Mouse (Mus musculus) MEL (cell line): ENCODE measurements around the gene Cdkn2a. TPM values are rescaled to one million over a fixed set of nuclear protein-coding genes. Genes with fewer than 3 reads are reported as not detected.

Source experiments
- DNase-seq: peaks from one replicate; pipeline ENCODE4 v3.0.0; 2011; ENCODE audit warnings: low read depth, low spot score
- H3K27ac ChIP-seq: 2 replicates; pipeline ENCODE4 v1.5.1; 2012; ENCODE audit warnings: low read depth, mild to moderate bottlenecking, control low read depth, low read length, moderate library complexity; ENCODE audit not compliant: control insufficient read depth
- H3K27me3 ChIP-seq, 2 experiments: fragments of 150-350 bp in 1 of 2; sonication (generic) in 1 of 2; 2 replicates each; pipeline ENCODE4 v1.6.1; 2012; ENCODE audit warnings: low read length in 2 of 2, mild to moderate bottlenecking in 2 of 2, improper control_type of control experiment in 1 of 2, moderate library complexity in 1 of 2; ENCODE audit not compliant: insufficient read depth in 2 of 2, control insufficient read depth in 1 of 2
- H3K36me3 ChIP-seq, 2 experiments: 2 replicates each; pipeline ENCODE4 v1.6.1; 2012 to 2014; ENCODE audit warnings: low read length in 2 of 2, improper control_type of control experiment in 1 of 2, inconsistent platforms in 1 of 2, mild to moderate bottlenecking in 1 of 2; ENCODE audit not compliant: insufficient read depth in 2 of 2, control insufficient read depth in 1 of 2
- H3K4me1 ChIP-seq, 2 experiments: fragments of 150-350 bp in 1 of 2; sonication (generic) in 1 of 2; 2 replicates each; pipeline ENCODE4 v1.6.1; 2012; ENCODE audit warnings: low read length in 2 of 2, improper control_type of control experiment in 1 of 2, mild to moderate bottlenecking in 1 of 2; ENCODE audit not compliant: insufficient read depth in 2 of 2, control insufficient read depth in 1 of 2
- H3K4me3 ChIP-seq, 2 experiments: fragments of 150-350 bp in 1 of 2; sonication (generic) in 1 of 2; 2 replicates each; pipeline ENCODE4 v1.5.1; 2012; ENCODE audit warnings: low read depth in 2 of 2, low read length in 2 of 2, mild to moderate bottlenecking in 2 of 2, moderate library complexity in 2 of 2, control low read depth in 1 of 2, improper control_type of control experiment in 1 of 2; ENCODE audit not compliant: control insufficient read depth in 1 of 2, insufficient read depth in 1 of 2
- H3K79me2 ChIP-seq: 2 replicates; pipeline ENCODE4 v1.6.1; 2012; ENCODE audit warnings: mild to moderate bottlenecking, low read length, moderate library complexity; ENCODE audit not compliant: control insufficient read depth, poor library complexity, insufficient read depth
- H3K9ac ChIP-seq: 2 replicates; pipeline ENCODE4 v1.6.1; 2012; ENCODE audit warnings: low read depth, mild to moderate bottlenecking, control low read depth, low read length, moderate library complexity; ENCODE audit not compliant: control insufficient read depth, poor library complexity, severe bottlenecking
- H3K9me3 ChIP-seq: fragments of 150-350 bp; sonication (generic); replicated peaks from 2 replicates; pipeline ENCODE4 v1.6.1; 2012; ENCODE audit warnings: mild to moderate bottlenecking, low read length, improper control_type of control experiment, moderate library complexity; ENCODE audit not compliant: insufficient read depth
- BHLHE40 ChIP-seq: IDR thresholded peaks from 2 replicates; pipeline ENCODE4 v1.6.1; 2012; ENCODE audit warnings: low read depth, mild to moderate bottlenecking, inconsistent platforms, low read length, improper control_type of control experiment, borderline replicate concordance
- CTCF ChIP-seq, 3 experiments: IDR thresholded peaks in 2 of 3; conservative IDR thresholded peaks in 1 of 3; 2 replicates each; pipeline ENCODE4 v1.5.1; 2011 to 2012; ENCODE audit warnings: low read length in 3 of 3, low read depth in 2 of 3, mild to moderate bottlenecking in 2 of 3, improper control_type of control experiment in 1 of 3, inconsistent platforms in 1 of 3, mixed read lengths in 1 of 3, moderate library complexity in 1 of 3; ENCODE audit not compliant: control insufficient read depth in 1 of 3, insufficient read depth in 1 of 3, poor library complexity in 1 of 3, severe bottlenecking in 1 of 3
- E2F4 ChIP-seq: IDR thresholded peaks from 2 replicates; pipeline ENCODE4 v1.6.1; 2011; ENCODE audit warnings: low read depth, low read length, improper control_type of control experiment, borderline replicate concordance
- ETS1 ChIP-seq: IDR thresholded peaks from 2 replicates; pipeline ENCODE4 v1.6.1; 2012; ENCODE audit warnings: low read depth, mild to moderate bottlenecking, inconsistent platforms, low read length, improper control_type of control experiment, moderate library complexity
- GABPA ChIP-seq: IDR thresholded peaks from 2 replicates; pipeline ENCODE4 v1.6.1; 2012; ENCODE audit warnings: low read depth, mild to moderate bottlenecking, inconsistent platforms, low read length, improper control_type of control experiment, moderate library complexity
- GATA1 ChIP-seq: IDR thresholded peaks from 2 replicates; pipeline ENCODE4 v1.6.1; 2011; ENCODE audit warnings: low read depth, low read length, improper control_type of control experiment
- JUND ChIP-seq: IDR thresholded peaks from 2 replicates; pipeline ENCODE4 v1.6.1; 2011; ENCODE audit warnings: low read depth, mild to moderate bottlenecking, improper control_type of control experiment, low read length
- MAFK ChIP-seq: IDR thresholded peaks from 2 replicates; pipeline ENCODE4 v1.6.1; 2011; ENCODE audit warnings: low read depth, mild to moderate bottlenecking, low read length, improper control_type of control experiment, borderline replicate concordance
- MAX ChIP-seq: IDR thresholded peaks from 2 replicates; pipeline ENCODE4 v1.6.1; 2011; ENCODE audit warnings: low read length, improper control_type of control experiment
- MAZ ChIP-seq: IDR thresholded peaks from 2 replicates; pipeline ENCODE4 v1.6.1; 2012; ENCODE audit warnings: low read depth, mild to moderate bottlenecking, inconsistent platforms, low read length, improper control_type of control experiment
- MXI1 ChIP-seq: IDR thresholded peaks from 2 replicates; pipeline ENCODE4 v1.6.1; 2011; ENCODE audit warnings: mild to moderate bottlenecking, low read depth, low read length, improper control_type of control experiment
- NELFE ChIP-seq: IDR thresholded peaks from 2 replicates; pipeline ENCODE4 v1.6.1; 2011; ENCODE audit warnings: low read depth, low read length, improper control_type of control experiment
- NRF1 ChIP-seq: IDR thresholded peaks from 2 replicates; pipeline ENCODE4 v1.6.1; 2014; ENCODE audit warnings: low read depth, mild to moderate bottlenecking, inconsistent platforms, low read length, improper control_type of control experiment, moderate library complexity; ENCODE audit not compliant: poor library complexity, insufficient read depth, severe bottlenecking
- POLR2AphosphoS2 ChIP-seq: IDR thresholded peaks from 2 replicates; pipeline ENCODE4 v1.6.1; 2011; ENCODE audit warnings: low read length, improper control_type of control experiment
- RAD21 ChIP-seq: IDR thresholded peaks from 2 replicates; pipeline ENCODE4 v1.6.1; 2011; ENCODE audit warnings: mild to moderate bottlenecking, low read depth, low read length, improper control_type of control experiment
- RCOR1 ChIP-seq: IDR thresholded peaks from 2 replicates; pipeline ENCODE4 v1.6.1; 2012; ENCODE audit warnings: low read depth, mild to moderate bottlenecking, inconsistent platforms, low read length, improper control_type of control experiment
- SIN3A ChIP-seq: IDR thresholded peaks from 2 replicates; pipeline ENCODE4 v1.6.1; 2012; ENCODE audit warnings: low read length, improper control_type of control experiment, inconsistent platforms
- SMC3 ChIP-seq: IDR thresholded peaks from 2 replicates; pipeline ENCODE4 v1.6.1; 2011; ENCODE audit warnings: low read depth, low read length, improper control_type of control experiment
- TBP ChIP-seq: IDR thresholded peaks from 2 replicates; pipeline ENCODE4 v1.8.0; 2011; ENCODE audit warnings: low read depth, low read length, improper control_type of control experiment
- UBTF ChIP-seq: IDR thresholded peaks from 2 replicates; pipeline ENCODE4 v1.6.1; 2012; ENCODE audit warnings: low read depth, mild to moderate bottlenecking, inconsistent platforms, low read length, improper control_type of control experiment, moderate library complexity, borderline replicate concordance; ENCODE audit not compliant: insufficient read depth
- USF1 ChIP-seq: IDR thresholded peaks from 2 replicates; pipeline ENCODE4 v1.6.1; 2014; ENCODE audit warnings: low read depth, mild to moderate bottlenecking, inconsistent platforms, low read length, improper control_type of control experiment, moderate library complexity
- USF2 ChIP-seq, 2 experiments: IDR thresholded peaks; 2 replicates each; pipeline ENCODE4 v1.6.1; 2011 to 2012; ENCODE audit warnings: improper control_type of control experiment in 2 of 2, low read length in 2 of 2, borderline replicate concordance in 1 of 2, inconsistent platforms in 1 of 2, low read depth in 1 of 2, mild to moderate bottlenecking in 1 of 2; ENCODE audit not compliant: insufficient read depth in 1 of 2
- ZKSCAN1 ChIP-seq: IDR thresholded peaks from 2 replicates; pipeline ENCODE4 v1.6.1; 2012; ENCODE audit warnings: low read depth, mild to moderate bottlenecking, inconsistent platforms, low read length, improper control_type of control experiment, moderate library complexity
- ZMIZ1 ChIP-seq: IDR thresholded peaks from 2 replicates; pipeline ENCODE4 v1.6.1; 2012; ENCODE audit warnings: low read depth, mild to moderate bottlenecking, inconsistent platforms, low read length, improper control_type of control experiment, moderate library complexity
- polyA plus RNA-seq, 2 experiments: library from polyadenylated mRNA; stranded (reverse) in 1 of 2; unstranded in 1 of 2; fragments of >175 nt in 1 of 2; fragments of >200 nt in 1 of 2; gene quantifications; 2 replicates each; pipeline versions ENCODE4 v1.2.1 to v1.2.4; 2012; ENCODE audit warnings: low replicate concordance in 2 of 2, low read depth in 1 of 2; ENCODE audit not compliant: insufficient read length in 2 of 2, insufficient read depth in 1 of 2, missing spikeins in 1 of 2
- total RNA-seq: library from RNA; depleted of rRNA; stranded (reverse); fragments of 300-350 nt; gene quantifications from 2 replicates; pipeline ENCODE4 v1.2.3, GENCODE M21; 2012

The Cdkn2a gene
- total and polyA plus RNA-seq, 3 experiments = 163 to 355 TPM; not detected in 1

GRCm38 (mm10) chr4:89306798-89307365 lies 12.4 kb upstream of the Cdkn2a start:
- Histone ChIP-seq H3K27ac (no peak overlapping the region), H3K4me3 (no peak overlapping the region), H3K36me3 (peaks cover 8 to 11% of the 10 kb centered on the region in 2 experiments), H3K79me2 (peaks cover 1% of the 10 kb centered on the region; the same call in 1 of the 2 replicates), H3K9me3 (no peaks in the 10 kb centered on the region), H3K27me3 (no peaks in the 10 kb centered on the region), H3K9ac (no peak overlapping the region), H3K4me1 (peaks cover 2 to 5% of the 10 kb centered on the region in 2 experiments; a peak in 2 of 4 replicates)
- no peak for DNase-seq
- TF ChIP-seq USF1 (no peak), SIN3A (no peak), USF2 (IDR thresholded peaks at IDR 0.05; ENCODE audit: borderline replicate concordance in 1 of 2, insufficient read depth in 1 of 2, low read depth in 1 of 2, low read length in 2 of 2) (no peak), POLR2AphosphoS2 (no peak)

- Histone ChIP-seq H3K27ac (no peak overlapping the region), H3K36me3 (peaks cover 9 to 18% of the 10 kb centered on the region in 2 experiments), H3K27me3 (no peaks in the 10 kb centered on the region), H3K9me3 (no peaks in the 10 kb centered on the region), H3K79me2 (0 out of 2 replicates have a peak, but pooled peaks cover 1% of the 10 kb centered on the region), H3K4me1 (peaks cover 2 to 5% of the 10 kb centered on the region in 2 experiments; a peak in 2 of 4 replicates), H3K9ac (no peak overlapping the region)
- DNase-seq = no peak
- TF ChIP-seq MXI1 (no peak), MAX (no peak), MAZ (no peak), SMC3 (no peak), RCOR1 (no peak), UBTF (no peak), ETS1 (no peak)
- TF ChIP-seq, all 39 proteins: peak for 0
- no peak overlapping the region for H3K4me3 ChIP-seq
Observed at GRCm38 (mm10) chr4:89305691-89306090, 11.2 kb upstream of the Cdkn2a start.

- Histone ChIP-seq H3K27me3 (no peaks in the 10 kb centered on the region), H3K79me2 (0 out of 2 replicates have a peak, but pooled peaks cover 1% of the 10 kb centered on the region), H3K9me3 (no peaks in the 10 kb centered on the region), H3K4me1 (peaks cover 3% of the 10 kb centered on the region in 2 experiments; a peak in 3 of 4 replicates), H3K36me3 (peaks cover 12 to 25% of the 10 kb centered on the region in 2 experiments), H3K9ac (no peak overlapping the region), H3K27ac (no peak overlapping the region), H3K4me3 (no peak overlapping the region)
- DNase-seq = no peak
- TF ChIP-seq MAX (no peak), BHLHE40 (no peak), GATA1 (no peak), NELFE (no peak), JUND (no peak), TBP (no peak), MAFK (no peak), E2F4 (no peak), ZMIZ1 (no peak), RAD21 (no peak), NRF1 (no peak), ETS1 (no peak), GABPA (no peak), ZKSCAN1 (no peak), CTCF (IDR thresholded peaks at IDR 0.05 in 2 of 3, conservative IDR thresholded peaks at IDR 0.05 in 1 of 3; ENCODE audit: control insufficient read depth in 1 of 3, insufficient read depth in 1 of 3, low read depth in 2 of 3, low read length in 3 of 3, poor library complexity in 1 of 3, severe bottlenecking in 1 of 3) (no peak)
Observed at GRCm38 (mm10) chr4:89303281-89303995, 9.0 kb upstream of the Cdkn2a start.
